Mouse (Mus musculus): ENCODE measurements around the gene Taf1c. TPM values are rescaled to one million over a fixed set of nuclear protein-coding genes. Genes with fewer than 3 reads are reported as not detected.

Gene Taf1c
- polyA plus RNA-seq, 1 experiment from 2014 or later: 11.3 TPM

- Histone ChIP-seq H3K27me3 (ENCODE audit: control insufficient read depth, insufficient read depth, low read length) (no peaks in the 10 kb centered on the region), H3K4me1 (ENCODE audit: control insufficient read depth, insufficient read depth, low read length) (no peaks in the 10 kb centered on the region), H3K9ac (ENCODE audit: low read length) (no peak overlapping the region), H3K4me3 (replicated peaks; ENCODE audit: low read length) (no peak overlapping the region), H3K4me2 (ENCODE audit: low read depth, low read length) (no peak overlapping the region), H3K9me3 (replicated peaks; ENCODE audit: control insufficient read depth, low read length) (no peaks in the 10 kb centered on the region), H3K27ac (ENCODE audit: low read length) (no peak overlapping the region), H3K36me3 (ENCODE audit: control insufficient read depth, insufficient read depth, low read length) (no peaks in the 10 kb centered on the region)
- 38% methylated on average over 10 of the region's 10 CpGs for WGBS
- ATAC-seq (ENCODE audit: insufficient read depth, low FRiP score): no peak
These were observed 22.8 kb upstream of the Taf1c start for GRCm38 (mm10) chr8:119627613-119628359.

- no peak for ATAC-seq (ENCODE audit: insufficient read depth, low FRiP score)
- Histone ChIP-seq H3K9ac (ENCODE audit: low read length) (no peak overlapping the region), H3K4me1 (ENCODE audit: control insufficient read depth, insufficient read depth, low read length) (no peaks in the 10 kb centered on the region), H3K9me3 (replicated peaks; ENCODE audit: control insufficient read depth, low read length) (no peaks in the 10 kb centered on the region), H3K27me3 (ENCODE audit: control insufficient read depth, insufficient read depth, low read length) (no peaks in the 10 kb centered on the region), H3K4me2 (ENCODE audit: low read depth, low read length) (no peak overlapping the region), H3K4me3 (replicated peaks; ENCODE audit: low read length) (no peak overlapping the region), H3K27ac (ENCODE audit: low read length) (no peak overlapping the region), H3K36me3 (ENCODE audit: control insufficient read depth, insufficient read depth, low read length) (no peaks in the 10 kb centered on the region)
- WGBS: 89% methylated on average over 7 of the region's 7 CpGs
These were observed 22.2 kb upstream of the Taf1c start for GRCm38 (mm10) chr8:119627199-119627598.

- ATAC-seq (ENCODE audit: insufficient read depth, low FRiP score): no peak
- no peak overlapping the region for H3K4me2 ChIP-seq (ENCODE audit: low read depth, low read length)
- 78% methylated on average over 22 of the region's 22 CpGs for WGBS
- H3K27me3 ChIP-seq (ENCODE audit: control insufficient read depth, insufficient read depth, low read length): no peaks in the 10 kb centered on the region
- H3K9ac ChIP-seq (ENCODE audit: low read length): no peak overlapping the region
- H3K4me1 ChIP-seq (ENCODE audit: control insufficient read depth, insufficient read depth, low read length): no peaks in the 10 kb centered on the region
- no peaks in the 10 kb centered on the region for H3K36me3 ChIP-seq (ENCODE audit: control insufficient read depth, insufficient read depth, low read length)
- H3K27ac ChIP-seq (ENCODE audit: low read length): no peak overlapping the region
- no peaks in the 10 kb centered on the region for H3K9me3 ChIP-seq (replicated peaks; ENCODE audit: control insufficient read depth, low read length)
- no peak overlapping the region for H3K4me3 ChIP-seq (replicated peaks; ENCODE audit: low read length)
These were observed 20.8 kb upstream of the Taf1c start for GRCm38 (mm10) chr8:119625788-119626187.

- H3K36me3 ChIP-seq (ENCODE audit: control insufficient read depth, insufficient read depth, low read length): no peaks in the 10 kb centered on the region
- H3K4me2 ChIP-seq (ENCODE audit: low read depth, low read length): no peak overlapping the region
- no peak overlapping the region for H3K9ac ChIP-seq (ENCODE audit: low read length)
- ATAC-seq (ENCODE audit: insufficient read depth, low FRiP score): no peak
- H3K4me3 ChIP-seq (replicated peaks; ENCODE audit: low read length): no peak overlapping the region
- no peaks in the 10 kb centered on the region for H3K9me3 ChIP-seq (replicated peaks; ENCODE audit: control insufficient read depth, low read length)
- H3K27me3 ChIP-seq (ENCODE audit: control insufficient read depth, insufficient read depth, low read length): no peaks in the 10 kb centered on the region
- 87% methylated on average over 7 of the region's 7 CpGs for WGBS
- no peaks in the 10 kb centered on the region for H3K4me1 ChIP-seq (ENCODE audit: control insufficient read depth, insufficient read depth, low read length)
- no peak overlapping the region for H3K27ac ChIP-seq (ENCODE audit: low read length)
These were observed 19.9 kb upstream of the Taf1c start for GRCm38 (mm10) chr8:119624916-119625315.

GRCm38 (mm10) chr8:119623744-119624143, 18.7 kb upstream of the Taf1c start:
- no peak overlapping the region for H3K4me3 ChIP-seq (replicated peaks; ENCODE audit: low read length)
- ATAC-seq (ENCODE audit: insufficient read depth, low FRiP score): no peak
- no peaks in the 10 kb centered on the region for H3K4me1 ChIP-seq (ENCODE audit: control insufficient read depth, insufficient read depth, low read length)
- H3K36me3 ChIP-seq (ENCODE audit: control insufficient read depth, insufficient read depth, low read length): no peaks in the 10 kb centered on the region
- no peaks in the 10 kb centered on the region for H3K9me3 ChIP-seq (replicated peaks; ENCODE audit: control insufficient read depth, low read length)
- no peak overlapping the region for H3K9ac ChIP-seq (ENCODE audit: low read length)
- WGBS: 76% methylated on average over 1 of the region's 1 CpGs
- no peaks in the 10 kb centered on the region for H3K27me3 ChIP-seq (ENCODE audit: control insufficient read depth, insufficient read depth, low read length)
- no peak overlapping the region for H3K27ac ChIP-seq (ENCODE audit: low read length)
- H3K4me2 ChIP-seq (ENCODE audit: low read depth, low read length): no peak overlapping the region

GRCm38 (mm10) chr8:119623061-119623460, 18.0 kb upstream of the Taf1c start:
- H3K4me2 ChIP-seq (ENCODE audit: low read depth, low read length): no peak overlapping the region
- no peak for ATAC-seq (ENCODE audit: insufficient read depth, low FRiP score)
- WGBS: 82% methylated on average over 8 of the region's 8 CpGs
- H3K27ac ChIP-seq (ENCODE audit: low read length): no peak overlapping the region
- no peaks in the 10 kb centered on the region for H3K27me3 ChIP-seq (ENCODE audit: control insufficient read depth, insufficient read depth, low read length)
- H3K9ac ChIP-seq (ENCODE audit: low read length): no peak overlapping the region
- no peaks in the 10 kb centered on the region for H3K36me3 ChIP-seq (ENCODE audit: control insufficient read depth, insufficient read depth, low read length)
- no peak overlapping the region for H3K4me3 ChIP-seq (replicated peaks; ENCODE audit: low read length)
- no peaks in the 10 kb centered on the region for H3K4me1 ChIP-seq (ENCODE audit: control insufficient read depth, insufficient read depth, low read length)
- H3K9me3 ChIP-seq (replicated peaks; ENCODE audit: control insufficient read depth, low read length): no peaks in the 10 kb centered on the region

GRCm38 (mm10) chr8:119622555-119622954, 17.5 kb upstream of the Taf1c start:
- no peak overlapping the region for H3K27ac ChIP-seq (ENCODE audit: low read length)
- H3K9ac ChIP-seq (ENCODE audit: low read length): no peak overlapping the region
- no peak for ATAC-seq (ENCODE audit: insufficient read depth, low FRiP score)
- 63% methylated on average over 4 of the region's 4 CpGs for WGBS
- H3K4me1 ChIP-seq (ENCODE audit: control insufficient read depth, insufficient read depth, low read length): no peaks in the 10 kb centered on the region
- no peaks in the 10 kb centered on the region for H3K27me3 ChIP-seq (ENCODE audit: control insufficient read depth, insufficient read depth, low read length)
- H3K4me3 ChIP-seq (replicated peaks; ENCODE audit: low read length): no peak overlapping the region
- no peaks in the 10 kb centered on the region for H3K36me3 ChIP-seq (ENCODE audit: control insufficient read depth, insufficient read depth, low read length)
- H3K4me2 ChIP-seq (ENCODE audit: low read depth, low read length): no peak overlapping the region
- H3K9me3 ChIP-seq (replicated peaks; ENCODE audit: control insufficient read depth, low read length): no peaks in the 10 kb centered on the region

- ATAC-seq (ENCODE audit: insufficient read depth, low FRiP score): no peak
- Histone ChIP-seq H3K27me3 (ENCODE audit: control insufficient read depth, insufficient read depth, low read length) (no peaks in the 10 kb centered on the region), H3K27ac (ENCODE audit: low read length) (no peak overlapping the region), H3K9me3 (replicated peaks; ENCODE audit: control insufficient read depth, low read length) (no peaks in the 10 kb centered on the region), H3K4me2 (ENCODE audit: low read depth, low read length) (no peak overlapping the region), H3K4me1 (ENCODE audit: control insufficient read depth, insufficient read depth, low read length) (no peaks in the 10 kb centered on the region), H3K4me3 (replicated peaks; ENCODE audit: low read length) (no peak overlapping the region), H3K9ac (ENCODE audit: low read length) (no peak overlapping the region), H3K36me3 (ENCODE audit: control insufficient read depth, insufficient read depth, low read length) (no peaks in the 10 kb centered on the region)
- 81% methylated on average over 14 of the region's 14 CpGs for WGBS
These were observed 15.9 kb upstream of the Taf1c start for GRCm38 (mm10) chr8:119620848-119621465.

GRCm38 (mm10) chr8:119620116-119620840, 15.3 kb upstream of the Taf1c start:
- Histone ChIP-seq H3K9me3 (replicated peaks; ENCODE audit: control insufficient read depth, low read length) (no peaks in the 10 kb centered on the region), H3K27me3 (ENCODE audit: control insufficient read depth, insufficient read depth, low read length) (no peaks in the 10 kb centered on the region), H3K9ac (ENCODE audit: low read length) (no peak overlapping the region), H3K4me2 (ENCODE audit: low read depth, low read length) (no peak overlapping the region), H3K4me1 (ENCODE audit: control insufficient read depth, insufficient read depth, low read length) (no peaks in the 10 kb centered on the region), H3K4me3 (replicated peaks; ENCODE audit: low read length) (no peak overlapping the region), H3K36me3 (ENCODE audit: control insufficient read depth, insufficient read depth, low read length) (no peaks in the 10 kb centered on the region), H3K27ac (ENCODE audit: low read length) (no peak overlapping the region)
- no peak for ATAC-seq (ENCODE audit: insufficient read depth, low FRiP score)
- 67% methylated on average over 6 of the region's 6 CpGs for WGBS

Data from stomach, embryonic 16.5 days (tissue).